Mouse (Mus musculus): ENCODE measurements around the gene Dusp3. TPM values are rescaled to one million over a fixed set of nuclear protein-coding genes. Genes with fewer than 3 reads are reported as not detected.

The Dusp3 gene
- polyA plus RNA-seq (2016; fragmentation: Nextera tagmentation; extraction: Ambion mirVana) = 11.0 and 11.7 TPM in 2 replicates

- DNase-seq (ENCODE audit: low spot score) = no peak
- no peaks in the 10 kb centered on the region for H3K9me3 ChIP-seq
- peaks cover 45% of the 10 kb centered on the region for H3K27me3 ChIP-seq (replicated peaks; ENCODE audit: low read depth, poor library complexity, severe bottlenecking)
- H3K27ac ChIP-seq (replicated peaks) = no peak within 1 kb of the TSS
- H3K36me3 ChIP-seq (replicated peaks) = no peaks in the 10 kb centered on the region
- 83% methylated on average over 3 of the region's 3 CpGs for WGBS
- H3K4me1 ChIP-seq = peaks cover 34% of the 10 kb centered on the region
- H3K4me3 ChIP-seq = no peak within 1 kb of the TSS
Observed at GRCm38 (mm10) chr11:101986913-101987312, at the start of gene Dusp3. Gene Dusp3 (minus strand): TSS chr11:101987013.

DNA sequence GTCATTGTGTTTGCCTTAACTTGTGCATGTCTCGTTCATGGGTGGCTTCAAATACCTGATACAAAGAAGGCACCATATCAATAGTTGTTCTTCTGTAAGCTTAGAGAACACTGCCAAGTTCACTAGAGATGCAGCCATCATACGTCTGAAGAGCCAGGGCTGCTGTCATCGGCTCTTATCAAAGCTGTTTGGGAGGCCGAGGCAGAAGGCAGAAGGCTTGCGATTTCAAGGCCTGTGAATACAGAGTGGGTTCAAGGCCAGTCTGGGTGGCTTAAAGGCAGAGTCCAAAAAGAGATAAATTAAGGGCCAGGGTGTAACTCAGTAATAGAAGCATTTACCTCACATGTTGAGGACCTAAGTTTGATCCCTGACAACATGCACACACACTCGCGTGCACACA is 49.5 kb upstream of the Dusp3 start:
- DNase-seq (ENCODE audit: low spot score) = no peak

GRCm38 (mm10) chr11:102035456-102035960 is 48.7 kb upstream of the Dusp3 start:
- WGBS = 76% methylated on average over 5 of the region's 5 CpGs
- Histone ChIP-seq H3K36me3 (replicated peaks) (no peaks in the 10 kb centered on the region), H3K27ac (replicated peaks) (no peak overlapping the region), H3K9me3 (no peaks in the 10 kb centered on the region), H3K27me3 (replicated peaks; ENCODE audit: low read depth, poor library complexity, severe bottlenecking) (peaks cover 20% of the 10 kb centered on the region; the same call in 1 of the 2 replicates), H3K4me3 (no peak overlapping the region), H3K4me1 (peaks cover 8% of the 10 kb centered on the region; the same call in 1 of the 2 replicates)
- no peak for DNase-seq (ENCODE audit: low spot score)

More for the DNA sequence above, 49.5 kb upstream of the Dusp3 start:
- H3K36me3 ChIP-seq (replicated peaks) = no peaks in the 10 kb centered on the region
- 89% methylated on average over 7 of the region's 7 CpGs for WGBS
- no peaks in the 10 kb centered on the region for H3K9me3 ChIP-seq
- H3K27ac ChIP-seq (replicated peaks) = no peak overlapping the region
- no peak overlapping the region for H3K4me3 ChIP-seq
- H3K27me3 ChIP-seq (replicated peaks; ENCODE audit: low read depth, poor library complexity, severe bottlenecking) = peaks cover 13% of the 10 kb centered on the region; the same call in 1 of the 2 replicates
- H3K4me1 ChIP-seq = peaks cover 9% of the 10 kb centered on the region; the same call in 1 of the 2 replicates

- no peak overlapping the region for H3K27ac ChIP-seq (replicated peaks)
- H3K4me1 ChIP-seq = peaks cover 6% of the 10 kb centered on the region; the same call in 1 of the 2 replicates
- no peaks in the 10 kb centered on the region for H3K9me3 ChIP-seq
- peaks cover 23% of the 10 kb centered on the region; the same call in 1 of the 2 replicates for H3K27me3 ChIP-seq (replicated peaks; ENCODE audit: low read depth, poor library complexity, severe bottlenecking)
- WGBS = 75% methylated on average over 8 of the region's 8 CpGs
- H3K4me3 ChIP-seq = no peak overlapping the region
- DNase-seq (ENCODE audit: low spot score) = no peak
- H3K36me3 ChIP-seq (replicated peaks) = no peaks in the 10 kb centered on the region
Observed at GRCm38 (mm10) chr11:102034887-102035286, 48.1 kb upstream of the Dusp3 start.

- 88% methylated on average over 12 of the region's 12 CpGs for WGBS
- peaks cover 30% of the 10 kb centered on the region for H3K27me3 ChIP-seq (replicated peaks; ENCODE audit: low read depth, poor library complexity, severe bottlenecking)
- H3K27ac ChIP-seq (replicated peaks) = no peak overlapping the region
- 0 out of 2 replicates have a peak, but pooled peaks cover under 1% of the 10 kb centered on the region for H3K4me1 ChIP-seq
- H3K36me3 ChIP-seq (replicated peaks) = no peaks in the 10 kb centered on the region
- H3K9me3 ChIP-seq = no peaks in the 10 kb centered on the region
- H3K4me3 ChIP-seq = no peak overlapping the region
- no peak for DNase-seq (ENCODE audit: low spot score)
Observed at GRCm38 (mm10) chr11:102033055-102033591, 46.3 kb upstream of the Dusp3 start.

- Histone ChIP-seq H3K36me3 (replicated peaks) (no peaks in the 10 kb centered on the region), H3K27me3 (replicated peaks; ENCODE audit: low read depth, poor library complexity, severe bottlenecking) (peaks cover 35% of the 10 kb centered on the region), H3K9me3 (no peaks in the 10 kb centered on the region), H3K27ac (replicated peaks) (no peak overlapping the region), H3K4me1 (peaks cover 19% of the 10 kb centered on the region), H3K4me3 (no peak overlapping the region)
- DNase-seq (ENCODE audit: low spot score) = no peak
- 84% methylated on average over 7 of the region's 7 CpGs for WGBS
Observed at GRCm38 (mm10) chr11:102031149-102031548, 44.3 kb upstream of the Dusp3 start.

DNA sequence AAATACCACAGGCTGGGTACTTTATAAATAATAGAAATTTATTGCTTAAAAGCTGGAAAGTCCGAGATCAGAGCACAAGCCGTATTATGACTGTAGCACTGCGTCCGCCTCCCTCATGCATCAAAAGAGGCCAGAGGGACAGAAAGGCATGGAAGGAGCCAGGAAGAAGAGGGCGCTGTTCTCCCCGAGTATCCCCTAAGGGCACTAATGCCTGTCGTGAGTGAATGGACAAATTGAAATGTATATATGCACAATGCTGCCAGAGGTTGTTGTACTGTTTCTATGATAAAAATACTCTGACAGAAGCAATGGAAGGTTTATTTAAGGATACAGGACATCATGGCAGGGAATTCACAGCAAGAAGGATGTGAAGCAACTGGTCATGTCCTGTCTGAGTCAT is 43.2 kb upstream of the Dusp3 start:
- no peak for DNase-seq (ENCODE audit: low spot score)
- Histone ChIP-seq H3K27ac (replicated peaks) (no peak overlapping the region), H3K36me3 (replicated peaks) (no peaks in the 10 kb centered on the region), H3K9me3 (no peaks in the 10 kb centered on the region), H3K4me1 (peaks cover 30% of the 10 kb centered on the region), H3K4me3 (no peak overlapping the region), H3K27me3 (replicated peaks; ENCODE audit: low read depth, poor library complexity, severe bottlenecking) (peaks cover 47% of the 10 kb centered on the region)
- 37% methylated on average over 7 of the region's 7 CpGs for WGBS

DNA sequence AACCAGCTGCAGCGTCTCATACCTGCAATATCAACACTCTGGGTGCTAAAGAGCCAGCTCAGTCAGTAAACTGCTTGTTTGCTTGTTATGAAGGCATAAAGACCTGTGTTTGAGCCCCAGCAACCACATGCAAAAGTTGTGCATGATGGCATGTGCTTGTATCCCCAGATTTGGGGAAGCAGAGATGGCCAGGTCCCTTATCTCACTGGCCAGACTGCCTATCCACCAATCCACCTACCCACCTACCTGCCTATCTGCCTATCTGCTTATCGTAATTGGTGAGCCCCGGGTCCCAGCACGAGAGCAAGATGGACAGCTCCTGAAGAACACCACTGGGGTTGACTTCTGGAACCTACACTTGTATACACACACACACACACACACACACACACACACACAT is 42.5 kb upstream of the Dusp3 start:
- H3K36me3 ChIP-seq (replicated peaks) = no peaks in the 10 kb centered on the region

GRCm38 (mm10) chr11:102028087-102028816 is 41.4 kb upstream of the Dusp3 start, which contains the start of gene Mpp3:
Gene Mpp3 (minus strand): TSS chr11:102028461.
- Histone ChIP-seq H3K27me3 (replicated peaks; ENCODE audit: low read depth, poor library complexity, severe bottlenecking) (peaks cover 62% of the 10 kb centered on the region), H3K4me1 (peaks cover 34% of the 10 kb centered on the region), H3K9me3 (no peaks in the 10 kb centered on the region), H3K36me3 (replicated peaks) (peaks cover 6% of the 10 kb centered on the region), H3K27ac (replicated peaks) (peak within 1 kb of the TSS; percentile 87), H3K4me3 (peak within 1 kb of the TSS; percentile 76)
- no peak for DNase-seq (ENCODE audit: low spot score)
- WGBS = 73% methylated on average over 6 of the region's 6 CpGs

More for the DNA sequence above, 42.5 kb upstream of the Dusp3 start:
- 81% methylated on average over 4 of the region's 4 CpGs for WGBS
- DNase-seq (ENCODE audit: low spot score) = no peak
- peaks cover 54% of the 10 kb centered on the region for H3K27me3 ChIP-seq (replicated peaks; ENCODE audit: low read depth, poor library complexity, severe bottlenecking)
- H3K27ac ChIP-seq (replicated peaks) = no peak overlapping the region
- no peaks in the 10 kb centered on the region for H3K9me3 ChIP-seq
- no peak overlapping the region for H3K4me3 ChIP-seq
- H3K4me1 ChIP-seq = peaks cover 30% of the 10 kb centered on the region

- Histone ChIP-seq H3K4me1 (peaks cover 34% of the 10 kb centered on the region), H3K4me3 (peak overlapping the region; percentile 76), H3K27ac (replicated peaks) (peak overlapping the region; percentile 87), H3K36me3 (replicated peaks) (peaks cover 10% of the 10 kb centered on the region), H3K27me3 (replicated peaks; ENCODE audit: low read depth, poor library complexity, severe bottlenecking) (peaks cover 62% of the 10 kb centered on the region), H3K9me3 (no peaks in the 10 kb centered on the region)
- WGBS = 6% methylated on average over 12 of the region's 12 CpGs
- DNase-seq (ENCODE audit: low spot score) = no peak
Observed at GRCm38 (mm10) chr11:102027361-102028017, 40.7 kb upstream of the Dusp3 start.

- Histone ChIP-seq H3K27ac (replicated peaks) (peak overlapping the region; percentile 87), H3K4me1 (peaks cover 34% of the 10 kb centered on the region), H3K27me3 (replicated peaks; ENCODE audit: low read depth, poor library complexity, severe bottlenecking) (peaks cover 62% of the 10 kb centered on the region), H3K36me3 (replicated peaks) (peaks cover 17% of the 10 kb centered on the region), H3K4me3 (peak overlapping the region; percentile 76), H3K9me3 (no peaks in the 10 kb centered on the region)
- 1% methylated on average over 64 of the region's 73 CpGs for WGBS
- DNase-seq (ENCODE audit: low spot score) = peak; percentile 83
Observed at GRCm38 (mm10) chr11:102026694-102027360, 40.0 kb upstream of the Dusp3 start.
